Mouse (Mus musculus): ENCODE data around the gene Eva1a. TPM values are rescaled to one million over a fixed set of nuclear protein-coding genes. Genes with fewer than 3 reads are reported as not detected.

The Eva1a gene
- under 1 TPM; 0.48 TPM for polyA plus RNA-seq (2017; shearing (Covaris generic))

DNA sequence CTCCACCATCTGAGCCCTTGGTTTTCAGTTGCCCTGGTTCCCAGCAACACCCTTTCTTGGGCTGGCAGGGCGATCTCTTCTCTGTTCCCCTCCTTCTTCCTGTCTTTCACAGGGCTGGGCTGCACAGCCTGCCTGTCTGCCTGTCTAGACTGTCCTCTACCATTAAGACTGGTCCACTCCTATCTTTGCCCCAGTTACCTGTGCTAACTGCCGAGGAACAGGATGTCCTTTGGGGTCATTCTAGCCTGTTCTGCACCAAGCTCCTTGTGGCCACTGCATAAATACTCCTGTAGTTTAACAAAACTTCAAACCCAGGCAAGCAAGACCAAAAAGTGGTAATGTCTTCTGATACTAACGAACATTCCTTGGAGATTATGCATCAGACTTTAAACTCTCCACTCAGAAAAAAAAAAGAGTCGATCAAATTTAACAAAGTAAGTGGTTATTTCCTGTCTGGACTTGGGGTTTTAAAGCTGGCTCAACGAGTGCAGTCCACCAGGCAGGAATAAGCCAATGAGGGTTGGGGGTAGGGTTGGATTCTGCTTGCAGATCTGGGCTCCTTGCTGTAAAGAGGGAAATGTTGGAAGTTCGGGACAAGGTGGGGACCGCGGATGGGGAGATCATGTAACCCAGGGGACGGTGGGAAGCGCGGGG lies at the start of gene Eva1a:
Eva1a (plus strand) TSS at position 210 of the 654 bp plus-strand sequence.

Other genes with a start within 250 kb of the Eva1a start
- gene Gcfc2, start 117.4 kb upstream of the Eva1a start, polyA plus RNA-seq (2017; shearing (Covaris generic)): 10 to 100 TPM; 18.3 to 22.2 TPM
- gene Mrpl19, start 75.1 kb upstream of the Eva1a start, polyA plus RNA-seq (2017; shearing (Covaris generic)): 10 to 100 TPM; 55.7 to 65.0 TPM

Measured in inflammation-experienced regulatory T-cells (primary cell).